Mouse (Mus musculus): ENCODE measurements around the gene Spats2l. TPM values are rescaled to one million over a fixed set of nuclear protein-coding genes. Genes with fewer than 3 reads are reported as not detected.

The Spats2l gene
- total and polyA plus RNA-seq, 3 experiments: 0.09 to 0.77 (median 0.34) TPM

DNA sequence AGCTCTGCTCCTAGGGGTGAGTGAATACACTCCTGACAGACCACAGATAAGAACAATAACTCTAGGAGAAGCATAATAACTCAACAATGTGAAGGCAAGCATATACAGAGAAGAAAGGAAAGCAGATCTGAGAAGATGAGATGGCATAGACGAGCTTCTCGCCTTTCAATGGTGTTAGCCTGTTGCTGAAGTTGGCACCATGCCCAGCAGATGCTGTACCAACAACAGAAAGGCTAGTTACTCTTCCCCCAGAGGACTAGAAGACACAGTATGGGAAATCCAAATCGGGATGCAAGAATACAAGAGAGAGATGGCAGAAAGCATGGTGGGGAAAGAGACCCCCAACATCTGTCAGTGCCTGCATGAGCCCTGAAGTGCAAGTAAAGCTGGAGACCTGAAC lies 22.2 kb upstream of the Spats2l start:
- TF ChIP-seq ZKSCAN1 (IDR thresholded peaks at IDR 0.05; ENCODE audit: borderline replicate concordance, low read depth, low read length) (no peak), KAT2A (IDR thresholded peaks at IDR 0.05; ENCODE audit: insufficient replicate concordance, low read length) (no peak), NRF1 (IDR thresholded peaks at IDR 0.05; ENCODE audit: low read depth, low read length) (no peak), SMC3 (IDR thresholded peaks at IDR 0.05; ENCODE audit: low read depth, low read length) (no peak), JUND (conservative IDR thresholded peaks at IDR 0.05; ENCODE audit: low read depth, low read length) (no peak), HCFC1 (IDR thresholded peaks at IDR 0.05; ENCODE audit: low read depth, low read length) (no peak), ETS1 (conservative IDR thresholded peaks at IDR 0.05; ENCODE audit: low read depth, low read length) (no peak), ZC3H11A (IDR thresholded peaks at IDR 0.05; ENCODE audit: low read depth, low read length) (no peak), EP300 (IDR thresholded peaks at IDR 0.05; ENCODE audit: low read length) (no peak), CHD2 (IDR thresholded peaks at IDR 0.05; ENCODE audit: low read length) (no peak), UBTF (IDR thresholded peaks at IDR 0.05; ENCODE audit: low read depth, low read length) (no peak), MAX (IDR thresholded peaks at IDR 0.05; ENCODE audit: low read length) (no peak), GABPA (IDR thresholded peaks at IDR 0.05; ENCODE audit: insufficient replicate concordance, low read depth, low read length) (no peak)
- Histone ChIP-seq H3K9ac (ENCODE audit: insufficient read depth, low read depth) (no peak overlapping the region), H3K79me2 (replicated peaks; ENCODE audit: control insufficient read depth, extremely low read depth, insufficient read depth, poor library complexity, severe bottlenecking) (no peaks in the 10 kb centered on the region), H3K27me3 (replicated peaks) (no peaks in the 10 kb centered on the region), H3K36me3 (replicated peaks in 1 of 2; ENCODE audit: control insufficient read depth in 1 of 2, insufficient read depth in 1 of 2, low read length in 1 of 2) (no peaks in the 10 kb centered on the region), H3K9me3 (replicated peaks; ENCODE audit: low read length) (no peaks in the 10 kb centered on the region), H3K4me1 (ENCODE audit: control insufficient read depth in 1 of 2, insufficient read depth in 2 of 2) (no peaks in the 10 kb centered on the region), H3K27ac (ENCODE audit: insufficient read depth, low read depth) (no peak overlapping the region), H3K4me2 (ENCODE audit: insufficient read depth, low read depth, poor library complexity, severe bottlenecking) (no peak overlapping the region), H3K4me3 (replicated peaks in 1 of 3; ENCODE audit: low read depth in 2 of 3, low read length in 2 of 3, poor library complexity in 1 of 3) (no peak overlapping the region)
- DNase-seq (ENCODE audit: extremely low read depth): no peak
- dilution Hi-C loops (cut with MboI; ENCODE audit: extremely low pct_ligation_motif_present, extremely low pct_unique_long_range_greater_than_20kb, low sequenced_read_pairs) (no loop called here), in situ Hi-C loops (cut with MboI; ENCODE audit: low pct_ligation_motif_present, low pct_unique_long_range_greater_than_20kb, low sequenced_read_pairs) (no loop called here)

DNA sequence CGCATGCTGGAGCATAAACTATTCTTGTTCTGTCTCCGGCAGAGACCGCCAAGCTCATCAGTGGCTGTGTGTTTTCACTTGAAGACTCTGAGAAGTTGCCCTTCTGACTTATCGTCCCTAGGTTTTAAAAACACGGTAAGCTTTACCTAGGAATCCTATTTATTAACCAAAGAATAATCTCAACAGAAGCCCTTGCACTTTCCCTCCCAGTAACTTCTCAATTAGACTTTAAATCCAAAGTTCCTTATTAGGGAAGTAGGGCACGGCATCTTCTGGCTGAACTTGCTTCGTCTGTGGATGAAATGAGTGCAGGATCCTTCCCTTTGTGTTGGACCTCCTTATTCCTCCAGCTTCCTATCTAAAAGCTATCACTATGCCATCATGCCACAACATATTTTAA lies 7.6 kb upstream of the Spats2l start:
- dilution Hi-C loops (cut with MboI; ENCODE audit: extremely low pct_ligation_motif_present, extremely low pct_unique_long_range_greater_than_20kb, low sequenced_read_pairs): no loop called here
- Histone ChIP-seq H3K27me3 (replicated peaks) (no peaks in the 10 kb centered on the region), H3K27ac (ENCODE audit: insufficient read depth, low read depth) (no peak overlapping the region), H3K9me3 (replicated peaks; ENCODE audit: low read length) (no peaks in the 10 kb centered on the region), H3K9ac (ENCODE audit: insufficient read depth, low read depth) (no peak overlapping the region), H3K4me3 (replicated peaks in 1 of 3; ENCODE audit: low read depth in 2 of 3, low read length in 2 of 3, poor library complexity in 1 of 3) (no peak overlapping the region), H3K79me2 (replicated peaks; ENCODE audit: control insufficient read depth, extremely low read depth, insufficient read depth, poor library complexity, severe bottlenecking) (no peaks in the 10 kb centered on the region), H3K4me2 (ENCODE audit: insufficient read depth, low read depth, poor library complexity, severe bottlenecking) (no peak overlapping the region), H3K36me3 (replicated peaks in 1 of 2; ENCODE audit: control insufficient read depth in 1 of 2, insufficient read depth in 1 of 2, low read length in 1 of 2) (no peaks in the 10 kb centered on the region), H3K4me1 (ENCODE audit: control insufficient read depth in 1 of 2, insufficient read depth in 2 of 2) (peaks cover 0 to 7% of the 10 kb centered on the region in 2 experiments; a peak in 2 of 4 replicates)
- in situ Hi-C loops (cut with MboI; ENCODE audit: low pct_ligation_motif_present, low pct_unique_long_range_greater_than_20kb, low sequenced_read_pairs): no loop called here
- no peak for DNase-seq (ENCODE audit: extremely low read depth)
- TF ChIP-seq ZKSCAN1 (IDR thresholded peaks at IDR 0.05; ENCODE audit: borderline replicate concordance, low read depth, low read length) (no peak), ZC3H11A (IDR thresholded peaks at IDR 0.05; ENCODE audit: low read depth, low read length) (no peak), TCF12 (IDR thresholded peaks at IDR 0.05; ENCODE audit: low read depth, low read length) (no peak), BHLHE40 (IDR thresholded peaks at IDR 0.05; ENCODE audit: low read depth, low read length) (no peak), USF1 (IDR thresholded peaks at IDR 0.05; ENCODE audit: low read depth, low read length) (no peak), UBTF (IDR thresholded peaks at IDR 0.05; ENCODE audit: low read depth, low read length) (no peak)

All from CH12.LX (cell line).